Mouse (Mus musculus) olfactory bulb, adult 2 months (tissue): ENCODE data around the gene Ahsa1. TPM values are rescaled to one million over a fixed set of nuclear protein-coding genes. Genes with fewer than 3 reads are reported as not detected.

Source experiments
- H3K27ac ChIP-seq: fragments of 200-500 bp; 2 replicates; pipeline ENCODE4 v1.5.1; 2012; ENCODE audit warnings: low read depth, low read length; ENCODE audit not compliant: insufficient read depth
- H3K4me1 ChIP-seq: fragments of 200-500 bp; 2 replicates; pipeline ENCODE4 v1.6.1; 2012; ENCODE audit warnings: low read length; ENCODE audit not compliant: control insufficient read depth, insufficient read depth
- H3K4me3 ChIP-seq: fragments of 200-500 bp; 2 replicates; pipeline ENCODE4 v1.5.1; 2012; ENCODE audit warnings: mild to moderate bottlenecking, low read depth, low read length, moderate library complexity; ENCODE audit not compliant: insufficient read depth
- CTCF ChIP-seq: fragments of 200-500 bp; IDR thresholded peaks from 2 replicates; pipeline ENCODE4 v1.5.1; 2012; ENCODE audit warnings: low read depth, mild to moderate bottlenecking, low read length, moderate library complexity; ENCODE audit not compliant: insufficient read depth
- POLR2A ChIP-seq: fragments of 200-500 bp; IDR thresholded peaks from 2 replicates; pipeline ENCODE4 v1.6.1; 2012; ENCODE audit warnings: mild to moderate bottlenecking, low read depth, low read length, moderate library complexity; ENCODE audit not compliant: insufficient read depth
- WGBS: fragments of 180-500 bp; shearing (Covaris S2); methylation state at CpG from one replicate; pipeline ENCODE4 v1.1.7; 2018; 5-methylcytosine and 5-hydroxymethylcytosine counted together
- polyA plus RNA-seq: library from polyadenylated mRNA; stranded (reverse); fragments of >200 nt; gene quantifications from 2 replicates; pipeline ENCODE4 v1.2.4, GENCODE M21; 2012; ENCODE audit warnings: low replicate concordance; ENCODE audit not compliant: missing spikeins, insufficient read depth, insufficient read length

Gene Ahsa1
- polyA plus RNA-seq, result not detected in 2 replicates

DNA sequence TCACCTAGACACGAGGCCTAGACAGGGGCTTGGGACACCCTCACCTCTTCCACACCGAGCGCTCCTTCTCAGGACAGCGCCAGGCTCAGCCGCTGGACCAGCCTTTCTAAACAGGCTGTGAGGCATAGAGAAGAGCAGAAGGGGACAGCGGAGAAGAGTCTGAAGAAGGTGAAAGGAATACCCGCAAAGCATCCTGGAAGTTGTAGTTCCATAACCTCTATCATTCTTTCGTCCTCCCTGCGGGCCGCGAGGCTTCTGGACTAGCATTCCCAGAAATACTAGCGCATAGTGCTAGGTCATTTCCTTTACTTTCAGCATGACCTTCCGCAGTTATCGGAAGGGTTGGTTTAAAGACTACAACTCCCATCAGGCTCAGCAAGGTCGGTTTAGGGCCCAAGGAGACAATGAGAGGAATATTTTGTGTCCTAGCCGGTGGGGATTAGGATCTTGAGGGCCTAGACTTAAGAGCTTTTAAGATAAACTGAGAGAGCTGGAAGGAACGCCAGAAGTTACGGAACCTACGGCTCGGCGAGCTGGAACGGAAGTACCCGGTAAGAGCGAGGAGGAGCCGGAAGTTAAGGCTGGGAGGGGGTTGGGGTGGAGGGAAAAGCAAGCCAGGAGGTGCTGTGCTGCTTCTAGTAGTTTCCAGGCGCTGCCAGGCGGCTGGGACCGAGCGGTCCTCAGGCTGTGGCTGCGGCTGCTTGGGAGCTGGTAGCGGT lies at the start of gene Ahsa1, which contains the start of gene Vipas39:
Gene Ahsa1 (plus strand): TSS at position 372 of the 719 bp plus-strand sequence.
Gene Vipas39 (minus strand): TSS at position 149 of the 719 bp plus-strand sequence.
- peaks cover 4% of the 10 kb centered on the region for H3K4me1 ChIP-seq
- H3K4me3 ChIP-seq, result peak within 1 kb of the TSS; percentile 93
- under 1% methylated on average over 31 of the region's 31 CpGs for WGBS
- no peak for TF ChIP-seq CTCF
- TF ChIP-seq POLR2A, result peak; percentile 91
- H3K27ac ChIP-seq, result peak within 1 kb of the TSS; percentile 91

DNA sequence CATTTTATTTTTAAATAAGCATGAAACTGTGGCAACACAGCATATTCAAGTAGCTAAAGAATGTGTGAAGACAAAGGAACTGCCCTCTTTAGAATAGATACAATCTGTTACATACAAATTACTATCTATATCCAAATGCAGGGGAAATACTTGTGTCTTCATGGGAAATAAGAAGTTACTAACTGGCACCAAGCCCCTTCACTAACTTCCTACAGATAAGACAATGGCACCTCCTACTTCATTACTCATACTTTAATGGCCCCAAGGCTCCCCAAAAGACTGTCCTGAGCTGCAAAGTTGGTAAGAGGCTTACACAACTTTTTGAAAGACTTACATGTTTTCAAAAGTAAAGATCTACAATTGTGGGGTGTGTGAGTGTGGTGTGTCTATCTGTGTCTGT lies 48.7 kb upstream of the Ahsa1 start:
- H3K4me3 ChIP-seq, result no peak overlapping the region
- TF ChIP-seq POLR2A, result no peak
- TF ChIP-seq CTCF, result no peak
- no peak overlapping the region for H3K27ac ChIP-seq
- H3K4me1 ChIP-seq, result no peaks in the 10 kb centered on the region

DNA sequence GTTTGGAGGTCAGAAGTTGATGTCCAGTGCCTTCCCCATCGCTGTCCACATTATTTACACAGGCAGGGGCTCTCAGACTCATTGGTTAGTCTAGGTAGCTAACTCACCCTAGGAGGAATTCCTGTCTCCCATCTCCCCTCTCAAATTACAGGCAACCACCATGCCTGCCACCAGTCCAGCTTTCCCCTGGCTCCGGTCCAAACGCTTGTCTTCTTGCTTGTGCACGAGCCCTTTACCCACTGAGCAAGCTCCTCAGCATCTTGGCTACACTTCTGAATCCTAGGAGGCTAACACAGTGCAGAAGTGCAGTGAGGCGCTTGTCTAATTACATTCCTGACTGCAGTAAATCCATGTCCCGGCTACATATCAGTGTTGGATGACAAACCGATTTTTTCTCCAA lies 46.9 kb upstream of the Ahsa1 start:
- WGBS, result 57% methylated on average over 7 of the region's 7 CpGs
- TF ChIP-seq CTCF (no peak), POLR2A (no peak)

DNA sequence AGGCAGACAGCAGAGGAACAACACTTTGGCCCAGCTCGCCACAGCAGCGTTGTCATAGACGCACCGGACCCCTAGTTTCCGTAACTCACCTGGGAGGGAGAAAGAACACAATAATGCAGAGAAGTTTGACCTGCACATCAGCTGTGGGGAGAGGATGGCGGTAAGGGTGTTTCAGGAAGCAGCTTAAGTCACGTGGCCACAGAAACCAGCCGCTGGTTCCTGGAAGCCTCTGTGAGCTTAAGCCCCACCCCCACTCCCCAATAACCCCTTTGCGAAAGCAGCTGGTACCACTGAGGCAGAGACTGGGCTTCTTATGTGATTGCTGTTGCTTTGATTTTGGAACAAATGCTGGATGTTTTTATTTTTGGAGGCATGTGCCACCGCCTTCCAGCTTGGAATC lies 41.3 kb upstream of the Ahsa1 start:
- no peak overlapping the region for H3K27ac ChIP-seq
- H3K4me1 ChIP-seq, result no peaks in the 10 kb centered on the region
- WGBS, result 76% methylated on average over 10 of the region's 10 CpGs
- TF ChIP-seq POLR2A, result no peak
- no peak for TF ChIP-seq CTCF
- no peak overlapping the region for H3K4me3 ChIP-seq

More for the DNA sequence above, 46.9 kb upstream of the Ahsa1 start:
- Histone ChIP-seq H3K27ac (no peak overlapping the region), H3K4me1 (no peaks in the 10 kb centered on the region), H3K4me3 (no peak overlapping the region)

DNA sequence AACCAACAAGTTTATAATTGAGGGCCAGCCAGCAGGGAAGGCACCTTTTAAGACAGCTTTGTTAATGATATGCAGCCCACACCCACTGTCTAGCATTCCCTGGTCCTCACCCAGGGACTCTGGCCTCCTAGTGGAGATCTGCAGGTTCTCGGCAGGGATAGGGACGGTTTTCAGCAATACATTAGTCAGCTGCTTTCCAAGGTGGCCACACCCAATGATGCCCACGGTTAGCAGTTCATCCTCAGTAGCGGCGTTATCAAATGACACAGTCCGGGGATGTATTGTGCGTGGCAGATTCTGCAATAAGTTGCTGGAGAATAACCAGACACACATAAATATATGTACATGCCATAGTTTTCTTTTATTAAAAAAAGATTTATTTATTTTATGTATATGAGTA lies 39.5 kb upstream of the Ahsa1 start:
- H3K27ac ChIP-seq, result no peak overlapping the region
- no peaks in the 10 kb centered on the region for H3K4me1 ChIP-seq
- WGBS, result 82% methylated on average over 7 of the region's 7 CpGs
- TF ChIP-seq POLR2A, result no peak
- H3K4me3 ChIP-seq, result no peak overlapping the region

DNA sequence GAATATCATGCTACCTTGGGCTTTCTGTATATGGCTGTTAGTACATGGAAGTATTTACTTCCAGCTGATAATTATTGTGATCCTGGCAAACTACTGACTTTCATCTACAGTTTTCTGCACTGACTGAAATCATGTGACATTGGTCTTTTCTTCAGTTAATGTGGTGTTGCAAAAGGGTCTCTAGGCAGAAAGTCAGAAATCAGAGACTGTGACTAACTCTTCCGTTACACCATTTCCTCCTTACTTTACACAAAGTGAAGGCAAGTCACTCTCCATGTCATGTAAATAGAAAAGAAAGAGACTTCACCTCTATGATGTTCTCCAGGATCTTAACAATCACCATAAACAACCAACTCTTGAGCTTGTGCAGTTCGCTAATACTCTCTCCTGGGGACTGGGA lies 36.6 kb upstream of the Ahsa1 start:
- H3K4me1 ChIP-seq, result no peaks in the 10 kb centered on the region
- no peak overlapping the region for H3K4me3 ChIP-seq
- H3K27ac ChIP-seq, result no peak overlapping the region
- WGBS, result 94% methylated on average over 2 of the region's 2 CpGs
- TF ChIP-seq CTCF, result no peak
- no peak for TF ChIP-seq POLR2A

DNA sequence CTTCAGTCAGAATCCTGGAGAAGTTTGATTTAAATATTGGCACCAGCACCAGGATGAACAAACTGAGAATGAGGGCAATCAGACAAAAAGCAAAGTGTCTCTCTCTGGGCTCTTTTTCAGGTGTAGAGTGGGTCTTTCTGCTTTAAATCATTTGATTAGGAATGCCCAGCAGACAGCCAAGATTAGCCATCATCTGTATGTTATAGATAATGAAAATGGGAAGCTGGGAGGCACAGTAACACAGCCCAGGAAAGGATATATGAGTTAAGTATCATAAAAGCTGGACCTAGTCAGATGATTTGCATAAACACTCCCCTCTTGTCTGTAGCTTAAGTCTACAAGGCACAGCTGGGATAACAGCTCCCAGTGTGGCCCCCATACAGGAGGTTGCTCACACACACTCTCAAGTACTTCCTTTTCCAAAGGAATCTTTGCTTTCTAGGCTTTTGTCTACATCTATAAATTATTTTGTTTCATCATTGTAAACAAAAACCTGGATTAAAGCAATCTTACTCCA lies 35.8 kb upstream of the Ahsa1 start:
- no peak for TF ChIP-seq CTCF
- Histone ChIP-seq H3K27ac (no peak overlapping the region), H3K4me1 (no peaks in the 10 kb centered on the region), H3K4me3 (no peak overlapping the region)

DNA sequence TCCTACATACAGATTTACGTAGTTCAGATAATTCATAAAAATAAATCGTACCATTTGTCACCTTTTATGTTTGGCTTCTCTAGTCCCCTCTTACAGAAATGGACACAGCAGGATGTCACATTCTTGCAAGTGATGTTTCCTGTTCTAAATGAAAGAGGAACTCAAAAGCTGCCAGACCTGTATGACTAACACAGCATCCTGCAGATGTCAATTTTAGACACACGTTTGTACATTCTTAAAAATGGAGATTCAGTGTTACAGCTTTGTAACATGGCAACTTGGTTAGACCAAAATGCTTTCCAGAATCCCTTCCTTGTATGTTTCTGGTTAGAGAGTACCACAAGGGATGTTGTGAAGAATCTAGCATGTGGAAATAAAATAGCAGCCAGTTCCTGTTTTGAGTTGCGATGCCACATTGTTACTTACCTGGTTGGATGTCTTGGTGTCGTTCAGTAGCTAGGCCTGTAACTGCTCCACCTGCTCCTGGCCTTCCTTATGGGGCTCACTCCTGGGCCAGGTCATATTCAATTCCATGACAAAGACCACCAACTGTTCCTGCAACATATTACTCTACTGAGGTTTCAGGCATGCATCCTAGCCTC lies 29.3 kb upstream of the Ahsa1 start:
- 89% methylated on average over 5 of the region's 5 CpGs for WGBS
- Histone ChIP-seq H3K4me1 (no peaks in the 10 kb centered on the region), H3K4me3 (no peak overlapping the region)

DNA sequence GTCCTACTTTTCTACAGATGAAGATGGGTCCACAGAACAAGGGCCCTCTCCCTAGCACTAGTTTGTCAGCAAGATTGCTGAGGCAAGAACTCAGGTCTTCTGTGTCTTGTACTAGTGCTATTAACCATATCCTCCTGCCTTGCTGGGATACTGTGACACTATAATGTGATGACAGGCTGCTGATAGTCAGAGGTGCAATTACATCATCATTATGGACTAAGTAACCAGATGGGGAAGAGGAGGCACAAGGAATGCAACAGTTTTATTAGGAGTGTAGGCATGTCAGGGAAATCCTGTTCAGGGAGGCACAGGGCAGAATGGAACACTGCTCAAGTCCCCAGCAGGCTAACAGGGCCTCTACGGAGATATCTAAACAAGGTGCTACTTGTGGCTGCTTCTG lies 27.6 kb upstream of the Ahsa1 start, which contains the start of gene Noxred1:
Gene Noxred1 (minus strand): TSS at position 101 of the 400 bp plus-strand sequence.
- 84% methylated on average over 1 of the region's 1 CpGs for WGBS
- H3K4me1 ChIP-seq, result no peaks in the 10 kb centered on the region
- no peak within 1 kb of the TSS for H3K27ac ChIP-seq
- H3K4me3 ChIP-seq, result no peak within 1 kb of the TSS
- TF ChIP-seq POLR2A (no peak), CTCF (no peak)

More for the DNA sequence above, 29.3 kb upstream of the Ahsa1 start:
- H3K27ac ChIP-seq, result no peak overlapping the region
- no peak for TF ChIP-seq POLR2A
- TF ChIP-seq CTCF, result no peak

DNA sequence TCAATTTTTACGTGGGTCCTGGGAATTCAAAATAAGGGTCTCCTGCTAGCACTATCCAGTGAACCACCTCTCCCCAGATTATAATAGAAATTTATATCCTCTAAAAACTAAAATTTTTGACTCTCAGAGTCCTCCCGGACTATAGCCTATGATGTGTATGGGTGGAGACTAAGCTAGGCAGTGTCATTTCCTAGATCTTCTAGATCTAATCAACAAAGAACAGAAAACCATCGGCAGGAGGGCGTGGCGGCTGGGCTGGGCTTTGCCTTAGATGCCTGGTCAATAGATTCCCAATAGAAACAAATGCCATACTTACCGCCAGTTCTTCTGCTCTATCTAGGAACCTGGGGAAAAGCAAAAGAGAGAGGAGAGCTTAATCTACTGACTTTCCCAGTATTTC lies 16.1 kb upstream of the Ahsa1 start:
- H3K4me3 ChIP-seq, result no peak overlapping the region
- no peaks in the 10 kb centered on the region for H3K4me1 ChIP-seq
- 92% methylated on average over 6 of the region's 6 CpGs for WGBS
- H3K27ac ChIP-seq, result no peak overlapping the region
- TF ChIP-seq CTCF, result no peak
- TF ChIP-seq POLR2A, result no peak
